Mouse (Mus musculus) left cerebral cortex, postnatal 25 days (tissue): ENCODE results near the gene Slc24a3. TPM values are rescaled to one million over a fixed set of nuclear protein-coding genes. Genes with fewer than 3 reads are reported as not detected.

Experiments used
- DNase-seq, 2 experiments: peaks; one replicate each; pipeline ENCODE4 v3.0.0; 2022; ENCODE audit warnings: low spot score in 2 of 2, mixed read lengths in 1 of 2
- intact Hi-C: fragments of 180-260 bp; cut with DNase I; formaldehyde crosslinking; loops from one replicate; pipeline ENCODE4 v1.15.1; 2025
- total RNA-seq, 2 experiments: library from RNA; stranded (reverse); gene quantifications; 2 replicates each; pipeline ENCODE4 v1.2.3; 2021

Slc24a3 gene
- total RNA-seq, 2 experiments from 2014 or later = 130 to 132 TPM

DNA sequence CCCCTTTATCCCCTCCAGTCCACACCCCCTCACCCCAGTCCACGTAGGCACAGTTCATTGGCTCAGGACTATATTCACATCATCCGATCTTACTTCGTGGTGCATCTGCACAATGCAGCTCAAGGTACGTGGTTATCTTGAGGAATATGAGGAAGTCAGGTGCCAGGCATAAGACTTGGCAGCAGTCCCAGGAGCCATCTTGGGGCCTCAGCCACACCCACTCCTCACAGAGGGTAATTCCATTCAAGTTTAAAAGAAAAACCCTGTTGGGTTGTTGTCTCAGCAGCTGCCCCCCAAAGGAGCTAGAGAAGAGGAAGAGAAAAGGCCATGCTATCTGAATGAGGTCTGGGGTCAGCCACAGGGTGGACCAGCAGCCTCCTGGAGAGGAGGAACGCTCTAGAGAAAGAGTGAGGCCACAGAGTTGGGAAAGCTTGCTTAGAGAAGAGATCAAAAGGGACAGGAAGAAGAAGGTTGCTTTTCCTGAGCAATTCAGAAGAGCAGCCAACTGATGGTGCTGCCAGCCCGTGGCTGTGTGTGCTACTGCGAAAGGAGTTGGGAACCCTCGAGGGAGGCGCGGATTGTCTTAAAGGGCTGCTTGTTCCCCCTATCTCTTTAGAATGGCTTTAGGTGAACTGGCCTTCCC is 523.9 kb downstream of the Slc24a3 start:
- DNase-seq = no peak
- intact Hi-C loops = no loop called here
